Mouse (Mus musculus): Measurements from ENCODE around the gene Barhl1. TPM values are rescaled to one million over a fixed set of nuclear protein-coding genes. Genes with fewer than 3 reads are reported as not detected.

Gene Barhl1
- polyA plus RNA-seq, 1 experiment from 2014 or later = not detected

DNA sequence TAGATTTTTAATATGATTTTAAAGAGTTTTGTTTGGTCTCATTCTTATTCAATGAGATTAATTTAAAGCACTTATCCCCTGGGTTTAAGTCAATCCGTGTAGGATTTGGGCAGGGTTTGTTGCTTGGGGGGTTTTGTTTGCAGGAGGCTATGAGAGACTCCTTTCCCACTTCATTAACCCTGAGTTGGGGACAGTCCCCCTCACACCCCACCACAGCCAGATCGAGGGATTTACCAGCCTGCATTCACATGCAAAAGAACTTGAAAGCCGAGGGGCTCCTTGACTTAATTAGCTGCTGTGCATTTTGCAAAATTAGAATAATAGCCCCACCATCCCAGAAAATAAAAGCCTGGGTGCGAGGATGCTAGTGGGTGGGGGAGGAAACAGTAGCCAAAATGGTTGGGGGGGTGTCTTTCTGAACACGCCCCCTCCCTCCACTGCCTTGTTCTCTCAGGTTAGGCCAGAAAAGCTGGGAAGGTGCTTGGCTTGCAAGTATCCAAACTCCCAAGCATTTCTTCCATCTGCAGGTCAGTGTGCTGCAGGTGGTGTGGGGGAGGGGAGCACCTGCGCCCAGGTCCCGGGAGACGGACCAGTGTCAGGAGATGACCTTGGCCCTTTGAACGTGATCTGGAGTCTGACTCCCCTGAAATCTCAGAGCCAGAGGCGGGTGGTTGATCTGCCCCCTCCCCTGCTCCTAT, 8.6 kb downstream of the Barhl1 start:
- Histone ChIP-seq H3K4me3 (ENCODE audit: low read depth, low read length) (peak overlapping the region; percentile 14), H3K9ac (no peak overlapping the region), H3K4me2 (peak overlapping the region; percentile 41), H3K9me3 (ENCODE audit: low read depth, low read length) (no peaks in the 10 kb centered on the region), H3K36me3 (ENCODE audit: insufficient read depth) (peaks cover 13% of the 10 kb centered on the region; the same call in 1 of the 2 replicates), H3K27me3 (ENCODE audit: insufficient read depth, low read length) (peaks cover 63% of the 10 kb centered on the region), H3K4me1 (ENCODE audit: insufficient read depth) (no peaks in the 10 kb centered on the region), H3K27ac (ENCODE audit: low read depth) (no peak overlapping the region)
- no peak for TF ChIP-seq CTCF (IDR thresholded peaks at IDR 0.05; ENCODE audit: low read depth)
- 6% methylated on average over 10 of the region's 10 CpGs for WGBS
- 0 out of 2 replicates have a peak, but pooled peaks have one; percentile 14 for ATAC-seq (ENCODE audit: insufficient read depth)
- DNase-seq = no peak

DNA sequence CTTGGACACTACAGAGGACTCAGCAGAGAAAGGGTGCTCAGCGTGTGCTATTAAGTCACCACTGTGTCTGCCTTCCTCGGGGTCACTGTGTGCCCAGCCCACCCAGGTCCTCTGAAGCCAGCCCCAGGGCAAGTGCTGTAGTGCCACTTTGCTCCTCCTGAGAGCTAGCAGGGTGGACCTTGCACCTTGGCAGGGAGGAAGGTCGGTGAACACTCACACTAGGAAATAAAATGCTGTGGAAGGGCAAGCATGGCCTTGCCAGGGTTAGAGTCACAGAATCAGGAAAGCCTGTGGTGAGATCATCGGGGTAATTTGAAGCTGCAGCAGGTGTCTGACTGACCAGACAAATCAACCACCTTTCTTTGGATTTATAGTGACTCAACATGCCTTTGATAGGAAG, 10.9 kb downstream of the Barhl1 start:
- 77% methylated on average over 4 of the region's 4 CpGs for WGBS
- H3K9ac ChIP-seq = no peak overlapping the region
- no peak overlapping the region for H3K27ac ChIP-seq (ENCODE audit: low read depth)
- no peak overlapping the region for H3K4me2 ChIP-seq
- DNase-seq = no peak
- no peaks in the 10 kb centered on the region for H3K4me1 ChIP-seq (ENCODE audit: insufficient read depth)
- H3K9me3 ChIP-seq (ENCODE audit: low read depth, low read length) = no peaks in the 10 kb centered on the region
- H3K4me3 ChIP-seq (ENCODE audit: low read depth, low read length) = no peak overlapping the region
- no peak for TF ChIP-seq CTCF (IDR thresholded peaks at IDR 0.05; ENCODE audit: low read depth)
- H3K36me3 ChIP-seq (ENCODE audit: insufficient read depth) = peaks cover 22% of the 10 kb centered on the region
- peaks cover 40% of the 10 kb centered on the region for H3K27me3 ChIP-seq (ENCODE audit: insufficient read depth, low read length)
- ATAC-seq (ENCODE audit: insufficient read depth) = no peak

DNA sequence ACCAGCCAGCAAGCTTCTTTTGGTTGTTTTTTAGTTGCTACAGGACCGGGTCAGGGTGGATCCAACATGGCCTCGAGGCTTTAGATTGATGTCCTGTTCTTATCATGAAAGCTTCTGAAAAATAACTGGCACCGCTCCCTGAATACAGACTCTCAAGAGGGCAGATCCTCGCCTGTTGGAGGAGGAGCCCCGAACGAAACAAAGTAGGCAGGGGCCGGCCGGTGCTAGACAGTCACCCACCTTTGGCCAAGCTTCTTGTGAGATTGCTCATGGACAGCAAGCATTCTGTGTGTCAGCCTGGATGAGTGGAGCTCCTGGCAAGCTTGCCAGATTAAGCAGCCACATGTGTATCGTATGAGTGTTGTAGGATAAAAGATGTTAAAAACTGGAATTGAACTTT, 11.7 kb downstream of the Barhl1 start:
- H3K4me3 ChIP-seq (ENCODE audit: low read depth, low read length) = no peak overlapping the region
- WGBS = 83% methylated on average over 9 of the region's 9 CpGs
- peaks cover 26% of the 10 kb centered on the region for H3K36me3 ChIP-seq (ENCODE audit: insufficient read depth)

DNA sequence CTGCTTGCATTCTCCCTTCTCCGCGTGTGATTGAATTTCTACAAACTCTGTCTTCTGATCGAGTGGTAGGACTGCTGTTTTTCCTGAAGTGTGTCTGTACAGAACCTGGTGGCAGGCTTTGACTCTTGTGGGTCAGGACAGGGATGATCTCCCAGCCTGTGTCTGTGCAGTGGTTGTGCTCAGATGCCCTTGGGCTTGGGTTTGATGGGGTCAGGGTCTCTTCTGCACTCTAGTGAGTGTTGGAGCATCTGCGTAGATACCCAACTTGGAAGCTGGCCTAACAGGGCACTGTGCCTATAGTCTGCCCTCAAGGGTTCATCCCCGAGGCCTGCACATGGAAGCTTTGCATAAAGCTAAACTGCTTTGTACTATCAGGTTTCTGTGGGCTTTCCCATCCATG, 12.6 kb downstream of the Barhl1 start:
- ATAC-seq (ENCODE audit: insufficient read depth) (no peak), DNase-seq (no peak)
- Histone ChIP-seq H3K4me1 (ENCODE audit: insufficient read depth) (no peaks in the 10 kb centered on the region), H3K4me2 (no peak overlapping the region), H3K36me3 (ENCODE audit: insufficient read depth) (peaks cover 32% of the 10 kb centered on the region), H3K27ac (ENCODE audit: low read depth) (no peak overlapping the region), H3K27me3 (ENCODE audit: insufficient read depth, low read length) (peaks cover 23% of the 10 kb centered on the region), H3K4me3 (ENCODE audit: low read depth, low read length) (no peak overlapping the region), H3K9ac (no peak overlapping the region), H3K9me3 (ENCODE audit: low read depth, low read length) (no peaks in the 10 kb centered on the region)
- 83% methylated on average over 5 of the region's 5 CpGs for WGBS
- TF ChIP-seq CTCF (IDR thresholded peaks at IDR 0.05; ENCODE audit: low read depth) = no peak

More for the DNA sequence above, 11.7 kb downstream of the Barhl1 start:
- Histone ChIP-seq H3K4me2 (no peak overlapping the region), H3K27me3 (ENCODE audit: insufficient read depth, low read length) (peaks cover 32% of the 10 kb centered on the region), H3K4me1 (ENCODE audit: insufficient read depth) (no peaks in the 10 kb centered on the region), H3K27ac (ENCODE audit: low read depth) (no peak overlapping the region), H3K9ac (no peak overlapping the region), H3K9me3 (ENCODE audit: low read depth, low read length) (no peaks in the 10 kb centered on the region)
- no peak for DNase-seq
- TF ChIP-seq CTCF (IDR thresholded peaks at IDR 0.05; ENCODE audit: low read depth) = no peak
- no peak for ATAC-seq (ENCODE audit: insufficient read depth)

DNA sequence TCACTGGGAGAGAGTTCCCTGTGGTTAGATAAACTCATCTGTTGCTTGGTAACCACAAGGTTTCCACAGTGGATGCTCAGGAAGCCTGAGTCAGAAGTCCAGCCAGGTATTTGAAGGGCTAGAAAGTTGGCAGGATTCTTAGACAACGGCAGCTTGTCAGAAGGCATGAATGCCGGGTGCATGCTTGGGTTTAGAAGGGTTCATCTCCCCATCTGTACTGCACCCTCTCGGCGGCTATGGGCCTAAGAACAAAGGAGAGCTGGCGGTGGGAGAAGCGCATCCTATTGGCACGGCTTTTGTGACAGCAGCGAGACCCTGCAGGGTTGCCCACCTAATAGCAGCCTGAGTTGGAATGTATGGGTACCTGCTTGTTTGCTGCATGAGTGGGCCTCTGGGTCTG, 14.2 kb downstream of the Barhl1 start:
- Histone ChIP-seq H3K27me3 (ENCODE audit: insufficient read depth, low read length) (peaks cover 7% of the 10 kb centered on the region; the same call in 1 of the 2 replicates), H3K27ac (ENCODE audit: low read depth) (no peak overlapping the region), H3K9me3 (ENCODE audit: low read depth, low read length) (no peaks in the 10 kb centered on the region), H3K4me2 (no peak overlapping the region), H3K36me3 (ENCODE audit: insufficient read depth) (peaks cover 37% of the 10 kb centered on the region), H3K4me3 (ENCODE audit: low read depth, low read length) (no peak overlapping the region), H3K4me1 (ENCODE audit: insufficient read depth) (no peaks in the 10 kb centered on the region), H3K9ac (no peak overlapping the region)
- DNase-seq (no peak), ATAC-seq (ENCODE audit: insufficient read depth) (no peak)
- no peak for TF ChIP-seq CTCF (IDR thresholded peaks at IDR 0.05; ENCODE audit: low read depth)
- WGBS = 89% methylated on average over 8 of the region's 8 CpGs

DNA sequence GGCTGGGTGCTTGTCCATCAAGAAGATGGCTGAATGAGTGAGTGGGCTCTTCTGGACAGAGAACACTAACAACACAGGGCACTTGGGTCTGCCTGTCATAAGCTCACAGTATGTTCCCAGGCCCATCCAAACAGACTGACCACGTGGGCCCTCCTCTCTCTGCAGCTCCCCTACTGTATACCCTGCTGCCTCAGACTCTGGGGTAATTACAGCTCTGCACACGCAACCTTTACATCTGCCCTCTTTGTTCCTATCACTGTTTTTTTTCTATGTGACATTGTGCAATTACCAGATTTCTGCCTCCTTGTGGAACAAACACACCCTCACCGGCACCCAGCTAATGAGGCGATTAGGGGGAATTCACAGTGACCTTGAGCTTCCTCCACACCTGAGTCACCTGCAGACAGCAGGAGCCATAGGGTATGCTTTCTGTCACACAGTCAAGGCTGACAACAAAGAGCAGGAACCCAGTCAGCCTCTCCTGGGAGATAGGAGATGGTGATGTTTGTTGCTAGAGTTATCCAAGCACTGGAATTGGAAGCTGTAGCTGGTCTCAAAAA, 19.0 kb downstream of the Barhl1 start:
- no peaks in the 10 kb centered on the region for H3K9me3 ChIP-seq (ENCODE audit: low read depth, low read length)
- no peak for DNase-seq
- no peak overlapping the region for H3K9ac ChIP-seq
- 87% methylated on average over 4 of the region's 4 CpGs for WGBS
- no peak for TF ChIP-seq CTCF (IDR thresholded peaks at IDR 0.05; ENCODE audit: low read depth)
- H3K4me3 ChIP-seq (ENCODE audit: low read depth, low read length) = no peak overlapping the region
- peaks cover 51% of the 10 kb centered on the region for H3K36me3 ChIP-seq (ENCODE audit: insufficient read depth)
- no peak overlapping the region for H3K4me2 ChIP-seq
- no peaks in the 10 kb centered on the region for H3K4me1 ChIP-seq (ENCODE audit: insufficient read depth)
- no peak overlapping the region for H3K27ac ChIP-seq (ENCODE audit: low read depth)
- no peak for ATAC-seq (ENCODE audit: insufficient read depth)
- no peaks in the 10 kb centered on the region for H3K27me3 ChIP-seq (ENCODE audit: insufficient read depth, low read length)

DNA sequence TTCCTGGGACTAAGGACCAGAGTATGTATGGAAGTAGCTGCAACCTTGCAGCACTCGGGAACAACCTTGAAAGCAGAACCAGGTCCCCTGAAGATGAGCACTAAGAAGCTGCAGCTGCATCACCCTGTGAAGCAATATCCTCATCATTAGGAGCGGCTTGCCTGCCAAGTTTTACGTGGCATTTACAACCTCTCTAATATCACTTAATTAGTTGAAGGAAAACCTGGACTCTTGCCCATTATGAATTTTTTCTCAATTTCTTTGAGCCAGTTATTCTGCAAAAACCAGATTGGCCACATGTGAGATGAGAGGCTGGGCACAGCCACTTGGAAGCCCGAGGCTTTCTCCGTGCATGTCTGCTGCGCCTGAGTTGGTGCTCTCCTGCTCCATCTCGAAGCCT, 20.6 kb downstream of the Barhl1 start:
- Histone ChIP-seq H3K4me2 (no peak overlapping the region), H3K36me3 (ENCODE audit: insufficient read depth) (peaks cover 60% of the 10 kb centered on the region), H3K4me3 (ENCODE audit: low read depth, low read length) (no peak overlapping the region), H3K27me3 (ENCODE audit: insufficient read depth, low read length) (no peaks in the 10 kb centered on the region), H3K9ac (no peak overlapping the region), H3K4me1 (ENCODE audit: insufficient read depth) (no peaks in the 10 kb centered on the region), H3K9me3 (ENCODE audit: low read depth, low read length) (no peaks in the 10 kb centered on the region), H3K27ac (ENCODE audit: low read depth) (no peak overlapping the region)
- WGBS = 63% methylated on average over 7 of the region's 7 CpGs
- TF ChIP-seq CTCF (IDR thresholded peaks at IDR 0.05; ENCODE audit: low read depth) = no peak
- ATAC-seq (ENCODE audit: insufficient read depth) = no peak
- peak; percentile 82 for DNase-seq
